Mouse (Mus musculus): Measurements from ENCODE around the gene Prss29.

DNA sequence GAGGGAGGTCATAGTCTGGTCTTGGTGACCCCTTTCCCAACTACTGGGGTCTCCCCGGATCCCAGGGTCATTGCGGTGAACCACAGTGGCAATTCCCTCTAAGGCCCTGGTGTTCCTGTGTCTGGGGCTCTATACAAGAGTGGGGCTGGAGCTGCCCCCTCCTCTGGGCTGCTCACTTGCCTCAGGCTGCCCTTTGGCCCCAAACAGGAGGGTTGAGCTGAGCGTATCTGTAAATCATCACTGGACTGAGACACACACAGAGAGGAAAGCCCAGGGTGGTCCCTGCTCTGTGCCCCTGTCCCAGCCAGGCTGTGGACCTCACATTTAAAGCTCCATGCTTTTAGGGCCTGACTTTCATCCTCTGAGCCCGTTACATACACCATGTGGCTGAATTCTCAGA lies 19.8 kb downstream of the Prss29 start:
- TF ChIP-seq CTCF (IDR thresholded peaks at IDR 0.05; ENCODE audit: low read depth, low read length) (no peak), POLR2A (IDR thresholded peaks at IDR 0.05; ENCODE audit: extremely low read depth, insufficient read depth, low read length) (no peak)

Measured in liver, adult 2 months (tissue).